Mouse (Mus musculus) cerebral cortex, adult 2 months (tissue): Measurements from ENCODE around the gene Fbln2.

Source experiments
- WGBS: fragments of 180-500 bp; shearing (Covaris S2); methylation state at CpG from one replicate; pipeline ENCODE4 v1.1.7; 2018; 5-methylcytosine and 5-hydroxymethylcytosine counted together

Fbln2 gene

GRCm38 (mm10) chr6:91283031-91283430, 70.8 kb downstream of the Fbln2 start:
- 84% methylated on average over 7 of the region's 7 CpGs for WGBS

DNA sequence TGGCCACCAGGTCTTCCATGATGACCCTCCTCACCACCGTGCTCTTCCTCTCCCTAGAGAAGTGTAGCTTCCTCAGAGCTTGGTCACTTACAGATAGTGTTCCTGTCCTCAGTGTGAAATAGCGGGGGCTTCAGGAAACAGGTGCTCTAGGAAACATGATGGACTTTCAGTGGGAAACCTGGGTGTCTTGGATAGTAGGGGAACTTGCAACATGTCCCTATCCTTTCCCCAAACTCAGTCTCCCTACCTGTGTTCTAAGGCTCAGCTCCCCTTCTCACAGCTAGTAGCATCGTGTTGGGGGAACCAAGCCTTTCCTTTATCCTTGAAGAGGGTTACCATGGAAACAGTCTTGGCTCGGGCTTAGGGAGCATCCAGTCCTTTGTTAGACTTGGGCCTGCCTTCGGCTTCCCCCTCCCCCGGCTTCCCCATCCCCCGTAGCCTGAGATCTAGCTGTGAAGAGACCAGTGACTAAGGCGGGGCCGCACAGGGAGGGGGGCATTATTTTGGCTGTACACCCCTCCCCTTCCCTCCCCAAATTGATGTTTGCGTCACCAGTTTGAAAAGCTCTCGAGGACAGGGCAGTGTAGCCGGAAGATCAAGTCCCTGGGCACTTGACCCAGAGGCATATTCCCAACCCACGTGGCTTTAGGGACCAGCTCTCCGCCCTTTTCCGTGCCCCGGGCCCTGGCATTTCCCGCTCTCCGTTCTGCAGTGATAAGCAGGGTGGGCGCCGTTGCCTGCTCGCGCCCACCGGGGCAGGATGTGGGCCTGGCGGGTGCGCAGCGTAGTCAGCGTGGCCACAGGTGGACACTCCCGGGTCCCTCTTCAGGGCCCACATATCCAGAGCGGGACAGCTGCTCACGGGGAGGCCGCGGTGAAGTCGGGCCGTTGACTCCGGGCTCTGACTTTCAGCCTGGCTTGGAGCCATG, 72.5 kb downstream of the Fbln2 start:
- WGBS, result 9% methylated on average over 35 of the region's 35 CpGs

DNA sequence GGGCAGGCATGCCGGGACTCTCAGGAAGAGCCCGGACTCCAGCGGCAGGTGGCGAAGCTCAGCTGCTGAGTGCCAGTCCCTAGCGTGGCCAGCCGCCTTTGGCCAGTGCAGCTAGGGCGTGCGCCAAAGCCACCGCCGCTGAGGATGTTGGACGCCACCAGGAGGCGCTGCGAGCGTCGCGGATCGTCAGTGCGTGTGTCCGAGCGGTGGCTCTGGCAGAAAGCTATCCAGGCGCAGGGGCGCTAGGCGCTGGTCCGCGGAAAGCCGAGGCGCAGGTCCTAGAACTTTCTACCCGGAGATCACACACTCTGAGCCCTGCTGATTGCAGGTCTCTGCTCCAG, 73.2 kb downstream of the Fbln2 start:
- WGBS, result under 1% methylated on average over 28 of the region's 28 CpGs

DNA sequence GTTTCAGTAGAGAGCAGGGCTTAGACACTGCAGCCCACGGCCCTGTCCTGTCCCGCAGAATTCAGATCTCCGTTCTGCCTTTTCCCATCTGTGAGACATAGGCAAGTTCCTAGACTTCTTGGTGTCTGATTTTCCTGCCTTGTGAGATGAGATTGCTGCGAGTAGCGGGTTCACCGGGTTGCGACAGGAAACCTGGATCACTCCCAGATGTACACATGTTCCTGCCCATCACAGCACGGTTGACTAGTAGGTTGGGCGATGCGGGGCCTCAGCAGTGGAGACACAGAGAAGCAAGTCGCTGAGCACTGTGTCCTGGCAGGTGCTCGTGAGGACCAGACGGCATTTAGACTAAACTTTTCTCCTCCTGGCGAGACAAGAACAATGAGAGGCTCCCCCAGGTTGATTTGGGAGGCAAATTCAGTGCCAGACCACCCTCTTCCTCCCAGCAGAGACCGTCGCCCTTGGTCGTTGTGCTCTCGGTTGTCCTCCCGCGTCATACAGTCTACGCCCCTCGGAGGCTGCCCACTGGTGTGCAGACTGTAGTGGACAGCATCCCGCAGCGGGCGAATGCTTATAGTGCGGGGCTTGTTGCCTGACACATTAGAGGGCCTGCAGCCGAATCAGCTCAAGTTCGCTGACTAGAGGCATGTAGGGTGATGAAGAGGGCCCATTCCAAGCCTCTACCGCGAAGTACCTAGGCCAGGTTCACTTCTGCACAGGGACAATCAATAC, 73.7 kb downstream of the Fbln2 start:
- 25% methylated on average over 30 of the region's 30 CpGs for WGBS

- WGBS, result 1% methylated on average over 15 of the region's 15 CpGs
Observed at GRCm38 (mm10) chr6:91286624-91287023, 74.4 kb downstream of the Fbln2 start.

GRCm38 (mm10) chr6:91287148-91287547, 74.9 kb downstream of the Fbln2 start:
- 64% methylated on average over 4 of the region's 4 CpGs for WGBS

DNA sequence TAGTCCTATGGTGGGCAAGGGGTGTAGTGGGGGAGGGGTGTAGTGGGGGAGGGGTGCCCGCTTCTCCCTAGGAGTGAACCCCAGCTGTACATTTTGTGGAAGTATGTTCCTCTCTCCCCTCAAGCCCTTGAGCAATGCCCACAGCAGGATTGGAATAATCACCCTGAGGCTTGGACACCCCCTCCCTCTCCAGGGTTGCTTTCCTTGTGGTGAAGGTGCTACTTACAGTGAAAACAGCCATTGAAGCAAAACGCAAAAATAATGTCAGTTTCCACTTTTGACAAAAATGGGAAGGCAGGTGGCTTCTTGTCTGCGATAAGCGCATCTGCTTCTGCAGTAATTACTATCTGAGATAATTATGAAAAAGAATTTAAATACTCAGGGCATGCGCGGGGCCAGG, 75.4 kb downstream of the Fbln2 start:
- WGBS, result 81% methylated on average over 6 of the region's 6 CpGs

- WGBS, result 79% methylated on average over 3 of the region's 3 CpGs
Observed at GRCm38 (mm10) chr6:91288251-91288785, 76.1 kb downstream of the Fbln2 start.

GRCm38 (mm10) chr6:91288961-91289360, 76.7 kb downstream of the Fbln2 start:
- WGBS, result 78% methylated on average over 1 of the region's 1 CpGs

- 67% methylated on average over 10 of the region's 10 CpGs for WGBS
Observed at GRCm38 (mm10) chr6:91290937-91291336, 78.7 kb downstream of the Fbln2 start.

- WGBS, result 80% methylated on average over 4 of the region's 4 CpGs
Observed at GRCm38 (mm10) chr6:91295431-91295830, 83.2 kb downstream of the Fbln2 start.

- WGBS, result 76% methylated on average over 6 of the region's 6 CpGs
Observed at GRCm38 (mm10) chr6:91298828-91299227, 86.6 kb downstream of the Fbln2 start.

- 84% methylated on average over 3 of the region's 3 CpGs for WGBS
Observed at GRCm38 (mm10) chr6:91300079-91300478, 87.8 kb downstream of the Fbln2 start.

- WGBS, result 11% methylated on average over 1 of the region's 1 CpGs
Observed at GRCm38 (mm10) chr6:91301839-91302238, 89.6 kb downstream of the Fbln2 start.

- WGBS, result 54% methylated on average over 3 of the region's 3 CpGs
Observed at GRCm38 (mm10) chr6:91302337-91302736, 90.1 kb downstream of the Fbln2 start.

DNA sequence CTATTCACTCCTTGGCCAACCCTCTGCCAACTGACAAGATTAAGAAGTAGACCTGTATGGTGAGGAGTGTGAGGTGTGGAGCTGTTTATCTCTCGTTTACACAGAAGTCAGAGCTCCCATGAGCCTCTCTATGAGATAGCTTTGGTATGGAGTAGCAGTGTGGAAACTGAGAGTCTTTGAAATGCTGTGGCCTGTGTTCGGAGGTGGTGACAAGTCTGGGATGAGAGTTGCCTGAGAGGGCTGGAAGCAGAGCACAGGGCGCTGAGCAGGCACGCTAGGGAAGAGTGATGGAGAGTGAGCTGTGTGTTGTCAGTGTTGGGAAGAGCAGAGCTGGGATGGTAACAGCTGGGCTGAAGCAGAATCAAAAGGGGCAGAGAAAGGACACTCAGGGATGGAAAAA, 91.9 kb downstream of the Fbln2 start:
- 90% methylated on average over 4 of the region's 4 CpGs for WGBS

DNA sequence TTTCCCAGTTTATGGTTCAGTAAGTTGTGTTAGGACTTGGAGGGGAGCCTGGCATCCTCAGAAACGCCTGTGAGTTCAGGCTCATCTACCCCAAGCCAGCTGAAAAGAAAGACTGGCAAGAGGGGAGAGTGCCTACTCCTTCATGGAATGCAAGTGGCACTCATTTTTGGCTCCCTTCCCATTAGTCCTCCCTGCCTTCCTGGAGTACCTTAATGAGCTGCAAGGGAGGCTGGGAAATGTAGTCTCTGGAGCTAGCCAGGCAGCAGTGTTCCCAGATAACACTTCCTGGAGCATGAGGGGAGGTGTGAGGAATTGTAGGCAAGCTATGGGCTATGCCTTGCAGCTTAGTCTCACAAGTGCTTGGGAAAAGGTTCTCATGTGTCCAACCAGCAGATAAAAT, 95.7 kb downstream of the Fbln2 start:
- WGBS, result 57% methylated on average over 1 of the region's 1 CpGs

GRCm38 (mm10) chr6:91311204-91311603, 98.9 kb downstream of the Fbln2 start:
- 72% methylated on average over 5 of the region's 5 CpGs for WGBS

DNA sequence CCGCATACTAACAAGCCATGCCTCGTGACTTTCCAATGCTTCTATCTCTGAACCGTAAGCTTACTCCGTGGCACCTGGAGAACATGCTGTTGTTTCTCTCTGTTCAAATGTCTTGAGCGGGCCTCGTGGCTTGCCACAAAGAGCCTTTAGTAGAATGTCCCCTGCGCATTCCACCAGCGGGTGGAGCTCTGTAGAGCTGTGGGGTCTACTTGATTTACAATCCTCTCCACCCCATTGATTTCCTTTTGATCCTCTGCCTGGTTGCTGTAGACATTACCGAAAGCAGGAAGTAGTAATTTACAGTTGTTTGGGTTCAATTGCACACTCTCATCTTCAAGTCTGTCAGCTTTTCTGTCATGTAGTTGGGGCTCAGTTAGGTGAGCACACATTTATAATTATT, 100.2 kb downstream of the Fbln2 start:
- 72% methylated on average over 9 of the region's 9 CpGs for WGBS
